ENCODE assay signal across 7 mouse cellular contexts in genomic region chr2:154558264-154559039, GRCm38 (mm10). TPM values are rescaled to one million over a fixed set of nuclear protein-coding genes. Genes with fewer than 3 reads are reported as not detected.
A peak's percentile ranks its signal among the peaks of the same experiment; 100 is the strongest.
DNase-seq lines count a peak whose midpoint lies in the region; ATAC-seq lines count a peak whose summit lies in the region.

Necab3 (minus strand) TSS chr2:154558890.

- H3K27ac ChIP-seq in embryonic facial prominence, embryonic 11.5 days (replicated peaks; ENCODE audit: low read depth, low read length) = no peak within 1 kb of the TSS
- no peak within 1 kb of the TSS; the same call in 1 of the 2 replicates for H3K27ac ChIP-seq in midbrain, embryonic 14.5 days (replicated peaks; ENCODE audit: low read depth, low read length)
- H3K27ac ChIP-seq in stomach, embryonic 14.5 days (ENCODE audit: low read length) = no peak within 1 kb of the TSS

- H3K9me3 ChIP-seq in embryonic facial prominence, embryonic 11.5 days (replicated peaks; ENCODE audit: control insufficient read depth, low read length) = no peaks in the 10 kb centered on the region
- no peaks in the 10 kb centered on the region for H3K9me3 ChIP-seq in midbrain, embryonic 14.5 days (ENCODE audit: control insufficient read depth, low read length)
- H3K9me3 ChIP-seq in stomach, embryonic 14.5 days (ENCODE audit: control insufficient read depth, low read depth, low read length) = no peaks in the 10 kb centered on the region

- H3K27me3 ChIP-seq in embryonic facial prominence, embryonic 11.5 days (ENCODE audit: control insufficient read depth, insufficient read depth, low read length) = no peaks in the 10 kb centered on the region
- H3K27me3 ChIP-seq in midbrain, embryonic 14.5 days (ENCODE audit: control insufficient read depth, insufficient read depth, low read length) = no peaks in the 10 kb centered on the region
- no peaks in the 10 kb centered on the region for H3K27me3 ChIP-seq in stomach, embryonic 14.5 days (ENCODE audit: control insufficient read depth, insufficient read depth, low read length)

- H3K9ac ChIP-seq in embryonic facial prominence, embryonic 11.5 days (replicated peaks; ENCODE audit: low read length) = peak within 1 kb of the TSS; percentile 54
- peak within 1 kb of the TSS; percentile 54 for H3K9ac ChIP-seq in midbrain, embryonic 14.5 days (replicated peaks; ENCODE audit: low read length)
- H3K9ac ChIP-seq in stomach, embryonic 14.5 days (replicated peaks; ENCODE audit: low read depth, low read length) = 0 out of 2 replicates have a peak within 1 kb of the TSS, but pooled peaks have one; percentile 2

- intact Hi-C loops in heart, postnatal 14 days (cut with DNase I) = loop anchor here (5.0 kb wide), 1 partner anchor 49 kb away; no protein-coding TSS in a partner anchor
- intact Hi-C loops in left cerebral cortex, postnatal 25 days (cut with DNase I) = no loop called here

- peak within 1 kb of the TSS; percentile 26 for H3K4me3 ChIP-seq in embryonic facial prominence, embryonic 11.5 days (ENCODE audit: low read depth, low read length)
- peak within 1 kb of the TSS; percentile 36 for H3K4me3 ChIP-seq in midbrain, embryonic 14.5 days (replicated peaks; ENCODE audit: low read depth, low read length)
- peak within 1 kb of the TSS; percentile 11 for H3K4me3 ChIP-seq in stomach, embryonic 14.5 days (ENCODE audit: low read depth, low read length)

- H3K4me2 ChIP-seq in embryonic facial prominence, embryonic 11.5 days (ENCODE audit: low read depth, low read length) = peak within 1 kb of the TSS; percentile 57
- peak within 1 kb of the TSS; percentile 74 for H3K4me2 ChIP-seq in midbrain, embryonic 14.5 days (ENCODE audit: low read length)
- peak within 1 kb of the TSS; percentile 37 for H3K4me2 ChIP-seq in stomach, embryonic 14.5 days (replicated peaks; ENCODE audit: low read depth, low read length)

- 4% methylated on average over 32 of the region's 34 CpGs for WGBS in embryonic facial prominence, embryonic 11.5 days
- WGBS in midbrain, embryonic 14.5 days = 3% methylated on average over 34 of the region's 34 CpGs
- WGBS in stomach, embryonic 14.5 days = 9% methylated on average over 34 of the region's 34 CpGs

- peak; percentile 51; the same call in 1 of the 2 replicates for ATAC-seq in embryonic facial prominence, embryonic 11.5 days (replicated peaks; ENCODE audit: insufficient number of reproducible peaks, low FRiP score, low TSS enrichment, low read depth)
- ATAC-seq in midbrain, embryonic 14.5 days (ENCODE audit: low FRiP score, low TSS enrichment) = peak; percentile 65
- ATAC-seq in stomach, embryonic 14.5 days (ENCODE audit: insufficient number of reproducible peaks, insufficient read depth, low FRiP score, low read depth) = no peak

- peak; percentile 43 for DNase-seq in ES-CJ7 (ENCODE audit: low read depth, low spot score)
- peak; percentile 80 for DNase-seq in ZHBTc4 (ENCODE audit: low read depth, low spot score)
- peak; percentile 63 for DNase-seq in embryonic facial prominence, embryonic 11.5 days (ENCODE audit: low spot score)
- DNase-seq in heart, postnatal 14 days = peak; percentile 40 to 45
- peak in 1 of 2 experiments; percentile 72 for DNase-seq in left cerebral cortex, postnatal 25 days (ENCODE audit: low spot score in 2 of 2)
- peak; percentile 78 for DNase-seq in midbrain, embryonic 14.5 days

- no peaks in the 10 kb centered on the region for H3K4me1 ChIP-seq in embryonic facial prominence, embryonic 11.5 days (ENCODE audit: control insufficient read depth, insufficient read depth, low read length)
- H3K4me1 ChIP-seq in midbrain, embryonic 14.5 days (ENCODE audit: control insufficient read depth, insufficient read depth, low read length) = peaks cover 18% of the 10 kb centered on the region
- H3K4me1 ChIP-seq in stomach, embryonic 14.5 days (ENCODE audit: control insufficient read depth, insufficient read depth, low read length) = peaks cover 9% of the 10 kb centered on the region; the same call in 1 of the 2 replicates

- peaks cover 3% of the 10 kb centered on the region; the same call in 1 of the 2 replicates for H3K36me3 ChIP-seq in embryonic facial prominence, embryonic 11.5 days (replicated peaks; ENCODE audit: control insufficient read depth, insufficient read depth, low read depth, low read length)
- H3K36me3 ChIP-seq in midbrain, embryonic 14.5 days (ENCODE audit: control insufficient read depth, insufficient read depth, low read length) = no peaks in the 10 kb centered on the region
- peaks cover 14% of the 10 kb centered on the region for H3K36me3 ChIP-seq in stomach, embryonic 14.5 days (ENCODE audit: control insufficient read depth, insufficient read depth, low read length)

RNA-seq across cellular contexts. Expression of gene Necab3, which starts in this region (rescaled TPM):
- 1.7 and 2.2 TPM in 2 replicates for polyA plus RNA-seq in embryonic facial prominence, embryonic 11.5 days (2014; fragmentation: Nextera tagmentation; extraction: Ambion mirVana)
- total RNA-seq in heart, postnatal 14 days (2021) = 1 to 10 TPM in 1 of 2 experiments, under 1 TPM in 1; 0.90 to 1.2 TPM
- 10 to 100 TPM; 82.5 to 88.7 TPM for total RNA-seq in left cerebral cortex, postnatal 25 days (2021)
- 15.1 and 16.0 TPM in 2 replicates for polyA plus RNA-seq in midbrain, embryonic 14.5 days (2014; fragmentation: Nextera tagmentation; extraction: Ambion mirVana)
- 3.2 and 4.1 TPM in 2 replicates for polyA plus RNA-seq in stomach, embryonic 14.5 days (2014; fragmentation: Nextera tagmentation; extraction: Ambion mirVana)

Comparison
In these comparisons a context has a peak if more than half of its experiments do, and no peak if none do; other contexts are left out.
1. RNA of gene Necab3 (total RNA-seq): 82.5 to 88.7 TPM in left cerebral cortex, postnatal 25 days; 0.90 to 1.2 TPM in heart, postnatal 14 days; every median in the first group is over 10 times any median in the second.
2. H3K9ac ChIP-seq: peak in every context shown above with its lines; median percentile 54 in embryonic facial prominence, embryonic 11.5 days; 54 in midbrain, embryonic 14.5 days; 2 in stomach, embryonic 14.5 days.
3. Peak in every context shown above with its lines, with median percentiles within 50 percentile points of each other: H3K4me2 ChIP-seq and H3K4me3 ChIP-seq.